In genomic region chr14:61293884-61294737, GRCm38 (mm10) we compare ENCODE assay signal across 7 mouse cellular contexts. TPM values are rescaled to one million over a fixed set of nuclear protein-coding genes. Genes with fewer than 3 reads are reported as not detected.
DNase-seq lines count a peak whose midpoint lies in the region; ATAC-seq and TF ChIP-seq lines count a peak whose summit lies in the region.

No protein-coding gene starts in this region.

- no peaks in the 10 kb centered on the region for H3K27me3 ChIP-seq in embryonic facial prominence, embryonic 14.5 days (replicated peaks; ENCODE audit: control insufficient read depth, insufficient read depth, low read length)
- no peaks in the 10 kb centered on the region for H3K27me3 ChIP-seq in heart, embryonic 14.5 days (ENCODE audit: control insufficient read depth, insufficient read depth, low read length)
- H3K27me3 ChIP-seq in lung, embryonic 14.5 days (ENCODE audit: insufficient read depth, low read length), result no peaks in the 10 kb centered on the region

- no peaks in the 10 kb centered on the region for H3K36me3 ChIP-seq in embryonic facial prominence, embryonic 14.5 days (ENCODE audit: control insufficient read depth, insufficient read depth, low read length)
- no peaks in the 10 kb centered on the region for H3K36me3 ChIP-seq in heart, embryonic 14.5 days (ENCODE audit: control insufficient read depth, insufficient read depth, low read length)
- no peaks in the 10 kb centered on the region for H3K36me3 ChIP-seq in lung, embryonic 14.5 days (ENCODE audit: insufficient read depth)

- TF ChIP-seq CTCF in layer of hippocampus, adult 2 months (conservative IDR thresholded peaks at IDR 0.05), result peak; percentile 76
- TF ChIP-seq CTCF in lung, embryonic 14.5 days (IDR thresholded peaks at IDR 0.05; ENCODE audit: low read depth), result peak; percentile 58

- no peaks in the 10 kb centered on the region for H3K9me3 ChIP-seq in embryonic facial prominence, embryonic 14.5 days (ENCODE audit: control insufficient read depth, low read length)
- H3K9me3 ChIP-seq in heart, embryonic 14.5 days (ENCODE audit: control insufficient read depth, low read length), result no peaks in the 10 kb centered on the region
- H3K9me3 ChIP-seq in lung, embryonic 14.5 days (ENCODE audit: low read depth, low read length), result no peaks in the 10 kb centered on the region

- no peak for ATAC-seq in embryonic facial prominence, embryonic 14.5 days (ENCODE audit: low read depth)
- no peak for ATAC-seq in heart, embryonic 14.5 days (ENCODE audit: insufficient number of reproducible peaks, insufficient read depth, low FRiP score, low read depth)
- ATAC-seq in lung, embryonic 14.5 days (ENCODE audit: insufficient read depth), result peak; percentile 54; the same call in 1 of the 2 replicates

- WGBS in embryonic facial prominence, embryonic 14.5 days, result 48% methylated on average over 16 of the region's 16 CpGs
- WGBS in heart, embryonic 14.5 days, result 49% methylated on average over 16 of the region's 16 CpGs
- 47% methylated on average over 16 of the region's 16 CpGs for WGBS in lung, embryonic 14.5 days

- no peak overlapping the region for H3K4me3 ChIP-seq in embryonic facial prominence, embryonic 14.5 days (ENCODE audit: low read depth, low read length)
- no peak overlapping the region for H3K4me3 ChIP-seq in heart, embryonic 14.5 days (ENCODE audit: control insufficient read depth in 1 of 2, insufficient read depth in 1 of 2, low read depth in 1 of 2, low read length in 2 of 2)
- peak overlapping the region; percentile 33 for H3K4me3 ChIP-seq in layer of hippocampus, adult 2 months
- no peak overlapping the region for H3K4me3 ChIP-seq in lung, embryonic 14.5 days (ENCODE audit: low read depth, low read length)

- H3K4me2 ChIP-seq in embryonic facial prominence, embryonic 14.5 days (ENCODE audit: low read depth, low read length), result peak overlapping the region; percentile 14; the same call in 1 of the 2 replicates
- H3K4me2 ChIP-seq in heart, embryonic 14.5 days (ENCODE audit: low read length), result 0 out of 2 replicates have a peak overlapping the region, but pooled peaks have one; percentile 12
- peak overlapping the region; percentile 8; the same call in 1 of the 2 replicates for H3K4me2 ChIP-seq in lung, embryonic 14.5 days

- no peak overlapping the region for H3K27ac ChIP-seq in embryonic facial prominence, embryonic 14.5 days (replicated peaks; ENCODE audit: low read depth, low read length)
- no peak overlapping the region for H3K27ac ChIP-seq in heart, embryonic 14.5 days (replicated peaks in 1 of 2; ENCODE audit: control insufficient read depth in 1 of 2, insufficient read depth in 1 of 2, low read depth in 2 of 2, low read length in 2 of 2)
- H3K27ac ChIP-seq in layer of hippocampus, adult 2 months, result no peak overlapping the region
- H3K27ac ChIP-seq in lung, embryonic 14.5 days (ENCODE audit: low read depth), result no peak overlapping the region

- no peak overlapping the region for H3K9ac ChIP-seq in embryonic facial prominence, embryonic 14.5 days (ENCODE audit: low read depth, low read length)
- no peak overlapping the region for H3K9ac ChIP-seq in heart, embryonic 14.5 days (ENCODE audit: low read length)
- H3K9ac ChIP-seq in lung, embryonic 14.5 days, result no peak overlapping the region

- H3K4me1 ChIP-seq in embryonic facial prominence, embryonic 14.5 days (ENCODE audit: control insufficient read depth, insufficient read depth, low read length), result no peaks in the 10 kb centered on the region
- H3K4me1 ChIP-seq in heart, embryonic 14.5 days (ENCODE audit: control insufficient read depth in 2 of 2, insufficient read depth in 2 of 2, low read length in 2 of 2), result 0 out of 4 replicates have a peak, but pooled peaks cover 2 to 6% of the 10 kb centered on the region in 2 experiments
- H3K4me1 ChIP-seq in lung, embryonic 14.5 days (ENCODE audit: insufficient read depth), result no peaks in the 10 kb centered on the region

- DNase-seq in MEL-GATA-1-ER (ENCODE audit: extremely low read depth, low read depth), result peak; percentile 76
- peak; percentile 7 to 41 for DNase-seq in adrenal gland, postnatal 4 days (ENCODE audit: low spot score in 2 of 2)
- DNase-seq in embryonic facial prominence, embryonic 14.5 days (ENCODE audit: low spot score), result peak; percentile 63
- DNase-seq in layer of hippocampus, adult 2 months (ENCODE audit: low spot score in 2 of 2), result peak; percentile 50 to 76
- DNase-seq in lung, embryonic 14.5 days, result peak; percentile 83
- peak; percentile 58 to 73 for DNase-seq in right cerebral cortex, postnatal 10 days (ENCODE audit: low spot score in 2 of 2)

RNA-seq across cellular contexts. Expression of gene Arl11, which starts 15.4 kb away (rescaled TPM):
- total RNA-seq in adrenal gland, postnatal 4 days (2021), result 1 to 10 TPM; 1.1 to 1.5 TPM
- 1.7 and 1.8 TPM in 2 replicates for polyA plus RNA-seq in embryonic facial prominence, embryonic 14.5 days (2014; fragmentation: Nextera tagmentation; extraction: Ambion mirVana)
- 0.88 and 1.3 TPM in 2 replicates for polyA plus RNA-seq in heart, embryonic 14.5 days (2014; fragmentation: Nextera tagmentation; extraction: Ambion mirVana)
- under 1 TPM; 0.32 to 0.41 TPM for total RNA-seq in layer of hippocampus, adult 2 months (2021)
- polyA plus RNA-seq in lung, embryonic 14.5 days (2014; fragmentation: Nextera tagmentation; extraction: Ambion mirVana), result 0.43 and 0.78 TPM in 2 replicates

RNA-seq across cellular contexts. Expression of gene Sgcg, which starts 35.8 kb away (rescaled TPM):
- 1 to 10 TPM; 2.0 to 4.8 TPM for total RNA-seq in adrenal gland, postnatal 4 days (2021)
- 22.1 and 33.9 TPM in 2 replicates for polyA plus RNA-seq in embryonic facial prominence, embryonic 14.5 days (2014; fragmentation: Nextera tagmentation; extraction: Ambion mirVana)
- 41.0 and 44.1 TPM in 2 replicates for polyA plus RNA-seq in heart, embryonic 14.5 days (2014; fragmentation: Nextera tagmentation; extraction: Ambion mirVana)
- under 1 TPM in 1 of 2 experiments, not detected in 1; 0.28 TPM for total RNA-seq in layer of hippocampus, adult 2 months (2021)
- 0.45 and 1.2 TPM in 2 replicates for polyA plus RNA-seq in lung, embryonic 14.5 days (2014; fragmentation: Nextera tagmentation; extraction: Ambion mirVana)

Comparison
In these comparisons a context has a peak if more than half of its experiments do, and no peak if none do; other contexts are left out.
1. DNase-seq: peak in every context shown above with its lines; median percentile 83 in lung, embryonic 14.5 days; 76 in MEL-GATA-1-ER; 66 in right cerebral cortex, postnatal 10 days; 63 in embryonic facial prominence, embryonic 14.5 days; 63 in layer of hippocampus, adult 2 months; 24 in adrenal gland, postnatal 4 days.
2. RNA of gene Sgcg, which starts 35.8 kb away (polyA plus RNA-seq): 41.0 to 44.1 TPM in heart, embryonic 14.5 days and 22.1 to 33.9 TPM in embryonic facial prominence, embryonic 14.5 days; 0.45 to 1.2 TPM in lung, embryonic 14.5 days; every median in the first group is over 10 times any median in the second.
3. Peak in every context shown above with its lines, with median percentiles within 50 percentile points of each other: H3K4me2 ChIP-seq.